Mouse (Mus musculus) intestine, embryonic 15.5 days (tissue): ENCODE data around the gene 8030411F24Rik. TPM values are rescaled to one million over a fixed set of nuclear protein-coding genes. Genes with fewer than 3 reads are reported as not detected.
"Not testable (repeated sequence)": the region's sequence is repeated elsewhere in the genome, so short reads cannot be mapped to it uniquely, and the experiment has no call there.

Experiments
- ATAC-seq: fragments of 200-750 bp; cut with Nextera tagmentation; 2 replicates; pipeline ENCODE4 v1.8.0; 2017; ENCODE audit warnings: moderate TSS enrichment, moderate library complexity
- H3K27ac ChIP-seq: fragments of 300-500 bp; sonication (generic); 2 replicates; pipeline ENCODE4 v1.5.1; 2015; ENCODE audit warnings: mild to moderate bottlenecking, inconsistent platforms
- H3K27me3 ChIP-seq: fragments of 300-500 bp; sonication (generic); replicated peaks from 2 replicates; pipeline ENCODE4 v1.6.1; 2015; ENCODE audit warnings: inconsistent platforms
- H3K36me3 ChIP-seq: fragments of 300-500 bp; sonication (generic); 2 replicates; pipeline ENCODE4 v1.6.1; 2015; ENCODE audit warnings: inconsistent platforms
- H3K4me1 ChIP-seq: fragments of 300-500 bp; sonication (generic); replicated peaks from 2 replicates; pipeline ENCODE4 v1.6.1; 2015; ENCODE audit warnings: inconsistent platforms
- H3K4me2 ChIP-seq: fragments of 300-500 bp; sonication (generic); replicated peaks from 2 replicates; pipeline ENCODE4 v1.6.1; 2015; ENCODE audit warnings: mild to moderate bottlenecking, inconsistent platforms
- H3K4me3 ChIP-seq: fragments of 300-500 bp; sonication (generic); replicated peaks from 2 replicates; pipeline ENCODE4 v1.5.1; 2015; ENCODE audit warnings: inconsistent platforms
- H3K9ac ChIP-seq: fragments of 300-500 bp; sonication (generic); 2 replicates; pipeline ENCODE4 v1.6.1; 2015; ENCODE audit warnings: inconsistent platforms
- H3K9me3 ChIP-seq: fragments of 300-500 bp; sonication (generic); 2 replicates; pipeline ENCODE4 v1.6.1; 2016; ENCODE audit warnings: inconsistent platforms
- WGBS: fragments of 180-500 bp; shearing (Covaris S2); methylation state at CpG from one replicate; pipeline ENCODE4 v1.1.7; 2015; 5-methylcytosine and 5-hydroxymethylcytosine counted together
- polyA plus RNA-seq: library from polyadenylated mRNA; unstranded; fragments of >200 nt; fragmentation: Nextera tagmentation; extraction: Ambion mirVana; gene quantifications from 2 replicates; pipeline ENCODE4 v1.2.1, GENCODE M21; 2015

8030411F24Rik gene
- polyA plus RNA-seq, result not detected in 2 replicates

DNA sequence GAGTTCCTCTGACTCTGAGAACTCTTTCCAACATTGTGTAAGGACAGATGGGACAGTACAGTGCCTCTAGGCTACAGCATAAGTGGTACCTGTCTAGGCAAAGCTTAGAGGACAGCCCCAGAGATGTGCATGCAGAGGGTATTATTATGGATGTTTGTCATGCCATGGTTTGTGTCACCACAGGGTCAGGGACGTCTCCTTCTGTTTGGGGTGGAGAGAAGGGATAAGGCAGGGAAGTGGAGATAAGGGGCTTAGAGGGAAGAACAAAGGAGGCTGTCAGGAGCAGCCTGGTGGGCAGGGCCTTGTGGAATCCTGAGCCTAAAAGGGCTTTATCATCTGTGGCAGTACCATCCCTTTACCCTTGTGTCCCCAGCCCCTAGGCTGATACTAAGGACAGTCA, at the start of gene 8030411F24Rik:
Gene 8030411F24Rik, plus strand, starts transcription at position 301 of the 400 bp plus-strand sequence.
- H3K4me2 ChIP-seq, result no peak within 1 kb of the TSS
- no peak within 1 kb of the TSS for H3K9ac ChIP-seq
- H3K27me3 ChIP-seq, result no peaks in the 10 kb centered on the region
- H3K4me1 ChIP-seq, result no peaks in the 10 kb centered on the region
- no peak for ATAC-seq
- 26% methylated on average over 1 of the region's 1 CpGs for WGBS
- no peak within 1 kb of the TSS for H3K4me3 ChIP-seq
- no peaks in the 10 kb centered on the region for H3K9me3 ChIP-seq
- no peaks in the 10 kb centered on the region for H3K36me3 ChIP-seq
- no peak within 1 kb of the TSS for H3K27ac ChIP-seq

GRCm38 (mm10) chr2:148732327-148733000, 49.3 kb upstream of the 8030411F24Rik start, which contains the start of gene Napb:
Gene Napb, minus strand, starts transcription at chr2:148732467.
- 4% methylated on average over 18 of the region's 18 CpGs for WGBS
- Histone ChIP-seq H3K4me1 (peaks cover 10% of the 10 kb centered on the region; the same call in 1 of the 2 replicates), H3K9ac (peak within 1 kb of the TSS; percentile 66), H3K4me3 (peak within 1 kb of the TSS; percentile 76), H3K36me3 (no peaks in the 10 kb centered on the region), H3K27me3 (no peaks in the 10 kb centered on the region), H3K27ac (no peak within 1 kb of the TSS), H3K4me2 (peak within 1 kb of the TSS; percentile 93), H3K9me3 (no peaks in the 10 kb centered on the region)
- peak; percentile 100 for ATAC-seq

GRCm38 (mm10) chr2:148743001-148743400, 38.8 kb upstream of the 8030411F24Rik start:
- Histone ChIP-seq H3K36me3 (no peaks in the 10 kb centered on the region), H3K9ac (no peak overlapping the region), H3K4me1 (no peaks in the 10 kb centered on the region), H3K27me3 (no peaks in the 10 kb centered on the region), H3K9me3 (no peaks in the 10 kb centered on the region), H3K4me2 (no peak overlapping the region), H3K4me3 (no peak overlapping the region), H3K27ac (no peak overlapping the region)
- ATAC-seq, result no peak
- 86% methylated on average over 3 of the region's 3 CpGs for WGBS

DNA sequence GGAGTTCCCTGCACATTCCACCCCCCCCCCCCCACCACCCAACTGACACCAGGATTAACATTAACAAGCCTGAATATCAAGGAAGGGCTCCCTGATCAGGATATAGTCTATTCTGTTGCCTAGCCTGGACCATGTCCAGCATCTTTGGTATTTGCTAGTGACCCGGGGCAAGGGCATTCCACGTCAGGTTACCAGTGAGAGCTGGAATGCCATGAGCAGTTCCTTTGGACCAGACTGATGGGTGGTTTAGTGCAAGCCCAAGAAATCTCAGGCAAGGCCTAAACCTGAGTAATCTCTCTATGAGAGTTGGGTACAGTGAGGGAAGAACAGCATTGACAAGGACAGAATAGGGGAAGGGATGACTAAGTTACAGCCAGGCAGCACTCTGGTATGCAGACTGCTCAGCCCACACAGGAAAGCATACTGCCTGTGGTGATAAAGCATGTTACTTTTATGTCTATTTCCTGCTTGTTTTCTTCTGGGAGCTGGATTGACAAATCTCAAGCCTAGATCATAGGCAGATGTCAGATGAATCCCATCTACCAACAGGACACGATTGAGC, 37.9 kb upstream of the 8030411F24Rik start:
- H3K27me3 ChIP-seq, result no peaks in the 10 kb centered on the region
- 82% methylated on average over 3 of the region's 3 CpGs for WGBS
- H3K9me3 ChIP-seq, result no peaks in the 10 kb centered on the region
- H3K4me1 ChIP-seq, result no peaks in the 10 kb centered on the region
- no peak overlapping the region for H3K4me2 ChIP-seq
- no peak overlapping the region for H3K4me3 ChIP-seq
- H3K9ac ChIP-seq, result no peak overlapping the region
- no peak overlapping the region for H3K27ac ChIP-seq
- no peak for ATAC-seq
- no peaks in the 10 kb centered on the region for H3K36me3 ChIP-seq

GRCm38 (mm10) chr2:148750058-148750457, 31.8 kb upstream of the 8030411F24Rik start, which contains the start of gene Cstl1:
Gene Cstl1, plus strand, starts transcription at chr2:148750358.
- ATAC-seq, result no peak
- WGBS, result 88% methylated on average over 1 of the region's 1 CpGs

GRCm38 (mm10) chr2:148751893-148752813, 29.7 kb upstream of the 8030411F24Rik start:
- no peaks in the 10 kb centered on the region for H3K4me1 ChIP-seq
- H3K4me2 ChIP-seq, result peak overlapping the region; percentile 58
- H3K9me3 ChIP-seq, result no peaks in the 10 kb centered on the region
- H3K4me3 ChIP-seq, result peak overlapping the region; percentile 16; the same call in 1 of the 2 replicates
- no peak overlapping the region for H3K9ac ChIP-seq
- H3K27ac ChIP-seq, result no peak overlapping the region
- no peaks in the 10 kb centered on the region for H3K36me3 ChIP-seq
- ATAC-seq, result peak; percentile 92
- H3K27me3 ChIP-seq, result no peaks in the 10 kb centered on the region
- 19% methylated on average over 15 of the region's 15 CpGs for WGBS

More at GRCm38 (mm10) chr2:148750058-148750457, 31.8 kb upstream of the 8030411F24Rik start, which contains the start of gene Cstl1:
- Histone ChIP-seq H3K9me3 (no peaks in the 10 kb centered on the region), H3K27ac (no peak within 1 kb of the TSS), H3K36me3 (no peaks in the 10 kb centered on the region), H3K27me3 (no peaks in the 10 kb centered on the region), H3K9ac (no peak within 1 kb of the TSS), H3K4me1 (no peaks in the 10 kb centered on the region), H3K4me2 (no peak within 1 kb of the TSS), H3K4me3 (no peak within 1 kb of the TSS)

DNA sequence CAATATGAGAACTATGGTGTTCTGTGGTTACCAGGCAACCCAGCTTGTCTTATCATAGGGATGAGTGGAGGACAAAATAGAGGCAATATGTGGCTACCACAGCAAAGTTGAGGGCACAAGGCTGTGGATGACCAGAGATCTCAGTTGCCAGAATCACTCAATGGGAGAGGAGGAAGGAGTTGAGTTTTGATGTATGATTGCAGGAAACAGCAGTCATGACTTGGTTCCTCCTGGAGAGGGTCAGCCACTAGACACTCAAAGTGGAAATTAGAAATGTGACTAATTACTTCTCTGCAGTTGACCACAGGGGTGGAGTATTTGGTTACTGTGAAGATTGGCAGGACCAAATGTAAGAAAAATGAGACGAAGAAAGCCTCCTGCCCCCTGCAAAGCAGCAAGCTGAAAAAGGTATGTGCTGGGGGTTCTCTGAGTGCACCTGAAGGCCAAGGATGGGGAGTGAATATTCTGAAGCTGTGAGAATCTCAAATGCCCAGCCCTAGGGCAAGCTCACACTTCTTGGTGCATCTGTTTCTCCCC, 27.4 kb upstream of the 8030411F24Rik start:
- 76% methylated on average over 1 of the region's 1 CpGs for WGBS
- Histone ChIP-seq H3K9me3 (no peaks in the 10 kb centered on the region), H3K4me1 (no peaks in the 10 kb centered on the region), H3K9ac (no peak overlapping the region), H3K27ac (no peak overlapping the region), H3K36me3 (no peaks in the 10 kb centered on the region), H3K4me3 (no peak overlapping the region), H3K4me2 (no peak overlapping the region), H3K27me3 (no peaks in the 10 kb centered on the region)
- no peak for ATAC-seq

- no peak for ATAC-seq
- WGBS, result 89% methylated on average over 1 of the region's 1 CpGs
Measured at GRCm38 (mm10) chr2:148763648-148764388, 18.0 kb upstream of the 8030411F24Rik start.

GRCm38 (mm10) chr2:148771397-148771796, 10.4 kb upstream of the 8030411F24Rik start, which contains the start of gene Cst11:
Gene Cst11, minus strand, starts transcription at chr2:148771497.
- ATAC-seq, H3K27ac ChIP-seq, H3K36me3 ChIP-seq, H3K9me3 ChIP-seq, H3K4me3 ChIP-seq, H3K27me3 ChIP-seq, H3K9ac ChIP-seq, H3K4me1 ChIP-seq, H3K4me2 ChIP-seq: not testable (repeated sequence)
- whole genome bisulfite sequencing, result 84% methylated on average over 4 of the region's 4 CpGs

More at GRCm38 (mm10) chr2:148763648-148764388, 18.0 kb upstream of the 8030411F24Rik start:
- H3K4me1 ChIP-seq, result no peaks in the 10 kb centered on the region
- no peaks in the 10 kb centered on the region for H3K9me3 ChIP-seq
- no peak overlapping the region for H3K4me2 ChIP-seq
- no peaks in the 10 kb centered on the region for H3K36me3 ChIP-seq
- H3K4me3 ChIP-seq, result no peak overlapping the region
- no peak overlapping the region for H3K9ac ChIP-seq
- no peaks in the 10 kb centered on the region for H3K27me3 ChIP-seq
- H3K27ac ChIP-seq, result no peak overlapping the region

DNA sequence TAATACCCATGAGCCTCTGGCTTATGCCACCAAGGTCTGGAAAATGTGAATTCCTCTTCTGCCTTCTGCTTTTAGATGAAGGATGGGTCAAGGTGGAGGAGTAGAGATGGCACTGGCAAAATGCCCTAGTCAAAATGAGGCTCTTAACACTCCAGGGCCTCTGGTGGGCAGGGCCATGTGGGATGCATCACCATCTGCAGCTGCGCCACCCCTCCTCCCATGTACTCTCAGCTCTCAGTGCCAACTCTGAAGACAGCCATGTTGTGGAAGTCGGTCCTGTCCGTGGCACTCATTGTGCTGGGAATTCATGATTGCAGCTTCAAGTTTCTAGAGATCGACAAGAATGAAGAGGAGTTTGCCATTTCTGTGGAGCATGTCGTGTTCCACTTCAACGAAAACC, 7.3 kb downstream of the 8030411F24Rik start, which contains the start of gene Cst12:
Gene Cst12, plus strand, starts transcription at position 220 of the 400 bp plus-strand sequence.
- no peak for ATAC-seq

GRCm38 (mm10) chr2:148798485-148798884, 16.7 kb downstream of the 8030411F24Rik start, which contains the start of gene Cst8:
Gene Cst8, plus strand, starts transcription at chr2:148798785.
- H3K4me1 ChIP-seq, result no peaks in the 10 kb centered on the region
- WGBS, result 84% methylated on average over 1 of the region's 1 CpGs
- no peaks in the 10 kb centered on the region for H3K36me3 ChIP-seq
- no peaks in the 10 kb centered on the region for H3K9me3 ChIP-seq
- H3K27ac ChIP-seq, result no peak within 1 kb of the TSS
- no peaks in the 10 kb centered on the region for H3K27me3 ChIP-seq
- H3K9ac ChIP-seq, result no peak within 1 kb of the TSS
- H3K4me2 ChIP-seq, result no peak within 1 kb of the TSS
- ATAC-seq, result no peak
- H3K4me3 ChIP-seq, result no peak within 1 kb of the TSS

More for the DNA sequence above, 7.3 kb downstream of the 8030411F24Rik start, which contains the start of gene Cst12:
- H3K27me3 ChIP-seq, result no peaks in the 10 kb centered on the region
- no peak within 1 kb of the TSS for H3K4me2 ChIP-seq
- no peaks in the 10 kb centered on the region for H3K36me3 ChIP-seq
- no peak within 1 kb of the TSS for H3K27ac ChIP-seq
- WGBS, result 95% methylated on average over 6 of the region's 6 CpGs
- H3K9me3 ChIP-seq, result no peaks in the 10 kb centered on the region
- H3K4me3 ChIP-seq, result no peak within 1 kb of the TSS
- no peaks in the 10 kb centered on the region for H3K4me1 ChIP-seq
- no peak within 1 kb of the TSS for H3K9ac ChIP-seq
